Mouse (Mus musculus) small intestine, adult 2 months (tissue): ENCODE measurements at regions not wholly inside any gene's neighbourhood (a gene's known extent, or its start where the extent isn't known, plus 50 kb on each side); places are given as distances from the start of the nearest gene placed in this dataset.

Experiments used
- H3K27ac ChIP-seq: fragments of 200-500 bp; 2 replicates; pipeline ENCODE4 v1.5.1; 2012; ENCODE audit warnings: low read depth, low read length, control low read depth, inconsistent platforms; ENCODE audit not compliant: insufficient read depth
- H3K27me3 ChIP-seq: fragments of 200-500 bp; 2 replicates; pipeline ENCODE4 v1.6.1; 2012; ENCODE audit warnings: mild to moderate bottlenecking, moderate library complexity, low read length, inconsistent platforms; ENCODE audit not compliant: control insufficient read depth, insufficient read depth
- H3K36me3 ChIP-seq: fragments of 200-500 bp; 2 replicates; pipeline ENCODE4 v1.6.1; 2012; ENCODE audit warnings: mild to moderate bottlenecking, low read length, control low read depth, inconsistent platforms; ENCODE audit not compliant: control insufficient read depth, insufficient read depth
- H3K4me1 ChIP-seq: fragments of 200-500 bp; 2 replicates; pipeline ENCODE4 v1.6.1; 2012; ENCODE audit warnings: low read length, inconsistent platforms, mixed read lengths; ENCODE audit not compliant: control insufficient read depth, insufficient read depth, insufficient read length
- H3K4me3 ChIP-seq: fragments of 200-500 bp; 2 replicates; pipeline ENCODE4 v1.5.1; 2012; ENCODE audit warnings: low read depth, mild to moderate bottlenecking, control low read depth, inconsistent platforms, low read length, moderate library complexity
- CTCF ChIP-seq: fragments of 200-500 bp; IDR thresholded peaks from 2 replicates; pipeline ENCODE4 v1.5.1; 2012; ENCODE audit warnings: low read depth, mild to moderate bottlenecking, control low read depth, inconsistent platforms, low read length, moderate library complexity, mixed read lengths; ENCODE audit not compliant: insufficient replicate concordance, insufficient read length; ENCODE audit errors: extremely low read depth
- POLR2A ChIP-seq: fragments of 200-500 bp; IDR thresholded peaks from 2 replicates; pipeline ENCODE4 v1.6.1; 2012; ENCODE audit warnings: low read depth, mild to moderate bottlenecking, control low read depth, inconsistent platforms, low read length, moderate library complexity
- WGBS: fragments of 180-500 bp; shearing (Covaris S2); methylation state at CpG from one replicate; pipeline ENCODE4 v1.1.7; 2018; 5-methylcytosine and 5-hydroxymethylcytosine counted together

DNA sequence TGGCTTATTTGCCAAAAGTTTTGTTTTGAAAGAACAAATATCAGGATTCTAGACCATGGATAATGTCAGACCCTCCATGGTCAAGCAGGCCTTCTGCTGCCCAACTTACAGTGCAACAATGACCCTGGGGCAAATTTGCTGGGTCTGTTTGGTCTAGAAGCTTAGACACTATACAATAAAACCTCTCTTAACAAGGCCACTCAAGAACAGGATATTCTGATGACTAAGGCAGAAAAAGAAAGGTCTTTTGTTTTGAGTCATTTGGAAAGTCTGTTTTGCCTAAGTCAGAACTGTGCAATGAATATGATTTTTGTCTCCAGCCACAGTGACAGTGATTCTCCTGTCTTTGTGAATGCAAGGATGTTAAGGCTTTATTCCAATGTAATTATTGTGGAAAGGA lies 1435.0 kb downstream of the Slc22a22 start:
- H3K4me3 ChIP-seq: no peak overlapping the region
- TF ChIP-seq POLR2A (no peak), CTCF (no peak)
- no peak overlapping the region for H3K27ac ChIP-seq
- no peaks in the 10 kb centered on the region for H3K36me3 ChIP-seq
- no peaks in the 10 kb centered on the region for H3K27me3 ChIP-seq
- no peaks in the 10 kb centered on the region for H3K4me1 ChIP-seq

DNA sequence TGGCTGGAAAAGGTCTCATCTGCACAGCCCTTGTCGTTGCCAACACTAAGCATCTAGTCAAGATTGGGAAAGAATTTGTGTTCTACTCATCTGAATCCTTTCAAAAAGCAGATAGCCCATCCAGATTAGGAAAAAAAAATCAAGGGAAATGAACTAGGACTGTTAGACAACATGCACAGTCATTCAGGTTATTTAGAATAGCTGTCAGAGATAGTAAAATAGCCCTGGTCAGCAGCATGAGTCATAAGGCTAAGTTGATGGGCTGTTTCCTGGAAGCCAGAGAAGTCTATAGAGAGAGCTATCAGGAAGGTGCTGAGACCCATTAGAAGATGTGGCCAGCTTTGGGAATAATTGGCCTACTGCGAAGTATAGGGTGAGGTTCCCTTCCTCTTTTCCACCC lies 1447.4 kb downstream of the Slc22a22 start:
- Histone ChIP-seq H3K4me1 (no peaks in the 10 kb centered on the region), H3K4me3 (no peak overlapping the region), H3K27me3 (no peaks in the 10 kb centered on the region), H3K27ac (no peak overlapping the region), H3K36me3 (no peaks in the 10 kb centered on the region)
- WGBS: 61% methylated on average over 2 of the region's 2 CpGs
- no peak for TF ChIP-seq CTCF
- no peak for TF ChIP-seq POLR2A

DNA sequence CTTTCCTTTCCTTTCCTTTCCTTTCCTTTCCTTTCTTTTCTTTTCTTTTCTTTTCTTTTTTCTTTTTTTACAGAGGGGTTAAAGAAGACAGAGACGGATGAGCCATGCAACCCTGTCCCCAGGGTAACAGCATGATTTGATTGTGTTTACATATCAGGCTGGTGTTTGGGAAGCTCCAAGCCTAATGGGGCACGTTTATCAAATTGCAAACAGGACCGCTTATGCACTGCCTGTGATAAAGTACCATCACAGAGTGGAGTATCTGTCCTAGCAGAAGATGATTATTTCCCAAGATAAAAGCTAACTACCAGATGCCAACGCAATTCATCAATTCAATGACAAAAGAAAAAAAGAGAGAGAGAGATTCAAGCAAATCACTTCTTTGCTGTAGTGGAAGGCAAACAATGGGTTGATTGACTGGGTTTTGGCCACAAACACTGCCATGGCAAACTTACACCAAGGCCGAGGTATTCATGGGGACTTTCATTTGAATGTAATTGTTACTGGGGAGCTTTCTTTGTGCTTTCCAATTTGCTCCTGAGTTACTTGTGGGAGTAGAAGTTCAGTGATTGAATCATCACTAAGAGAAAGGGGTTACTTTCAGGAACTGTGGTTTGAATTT lies 1450.1 kb downstream of the Slc22a22 start:
- Histone ChIP-seq H3K27me3 (no peaks in the 10 kb centered on the region), H3K27ac (no peak overlapping the region), H3K4me3 (no peak overlapping the region), H3K36me3 (no peaks in the 10 kb centered on the region), H3K4me1 (no peaks in the 10 kb centered on the region)
- WGBS: 25% methylated on average over 5 of the region's 5 CpGs
- TF ChIP-seq CTCF (no peak), POLR2A (no peak)

DNA sequence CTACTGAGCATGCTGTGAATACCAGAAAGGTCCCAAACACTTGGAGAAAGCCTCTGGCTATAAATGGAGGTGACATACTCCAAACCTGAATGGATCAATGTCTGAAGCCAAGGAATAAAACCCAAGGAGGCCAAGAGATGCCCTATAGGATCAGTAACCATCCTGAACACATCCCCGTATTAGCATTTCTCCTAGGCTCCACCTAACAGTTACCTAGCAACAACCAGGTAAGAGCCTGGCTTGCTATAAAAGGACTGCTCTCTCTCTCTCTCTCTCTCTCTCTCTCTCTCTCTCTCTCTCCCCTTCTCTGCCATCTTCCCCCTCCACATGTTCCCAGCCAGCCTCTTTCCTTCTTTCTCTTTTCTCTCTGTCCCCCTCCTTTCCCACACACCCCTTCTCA lies 1452.7 kb downstream of the Slc22a22 start:
- H3K4me3 ChIP-seq: no peak overlapping the region
- H3K36me3 ChIP-seq: no peaks in the 10 kb centered on the region
- WGBS: 71% methylated on average over 1 of the region's 1 CpGs
- H3K27me3 ChIP-seq: no peaks in the 10 kb centered on the region
- H3K4me1 ChIP-seq: no peaks in the 10 kb centered on the region
- TF ChIP-seq CTCF (no peak), POLR2A (no peak)
- H3K27ac ChIP-seq: no peak overlapping the region

DNA sequence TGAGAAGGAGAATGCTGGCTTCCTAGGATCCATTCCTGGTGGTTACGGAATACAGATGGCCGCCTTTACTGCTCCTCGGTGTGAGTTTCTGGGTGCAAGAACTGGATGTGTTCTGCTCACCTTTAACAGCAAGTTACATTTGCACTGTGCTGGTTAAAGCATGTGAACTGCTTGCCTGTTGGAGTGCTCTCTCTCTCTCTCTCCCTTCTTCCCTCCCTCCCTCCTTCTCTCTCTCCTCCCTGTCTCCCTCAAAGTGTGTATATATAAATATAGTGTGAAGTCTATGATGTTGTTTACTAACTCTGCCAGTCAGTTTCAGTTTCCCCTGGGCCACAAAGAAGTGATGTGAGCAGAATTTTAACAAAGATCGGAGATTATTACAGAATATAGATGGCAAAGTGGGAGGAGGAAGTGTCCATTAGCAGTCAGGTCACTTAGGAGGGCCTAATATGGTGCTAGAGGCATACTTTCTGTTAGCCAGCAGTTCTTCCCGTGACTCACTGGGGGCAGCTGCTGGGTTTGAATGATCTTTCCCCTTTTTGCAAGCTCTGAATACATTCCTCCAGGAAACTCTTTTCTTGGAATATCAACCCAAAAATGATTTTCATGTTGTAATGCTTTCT lies 1453.5 kb downstream of the Slc22a22 start:
- Histone ChIP-seq H3K4me1 (no peaks in the 10 kb centered on the region), H3K4me3 (no peak overlapping the region), H3K36me3 (no peaks in the 10 kb centered on the region), H3K27me3 (no peaks in the 10 kb centered on the region), H3K27ac (no peak overlapping the region)
- no peak for TF ChIP-seq POLR2A
- TF ChIP-seq CTCF: no peak
- 82% methylated on average over 5 of the region's 5 CpGs for WGBS

DNA sequence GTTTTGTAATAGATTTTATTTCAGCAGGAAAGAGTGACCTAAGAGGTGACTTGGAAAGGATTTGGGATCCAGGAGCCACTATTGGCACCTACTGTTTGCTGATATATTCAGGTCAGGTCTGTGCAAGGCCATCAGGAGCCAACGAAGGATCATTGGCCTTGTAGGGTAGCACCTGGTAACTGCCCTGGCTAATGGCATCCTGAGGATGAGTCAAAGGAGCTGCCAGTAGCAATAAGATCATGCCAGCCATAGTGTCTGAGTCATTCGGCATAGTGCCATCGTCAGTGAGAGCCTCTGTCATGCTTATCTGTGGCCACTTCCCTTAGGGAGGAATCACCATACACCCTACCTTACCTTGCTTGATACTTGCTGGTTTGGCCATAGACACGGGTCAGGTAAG lies 1455.1 kb downstream of the Slc22a22 start:
- Histone ChIP-seq H3K4me1 (no peaks in the 10 kb centered on the region), H3K36me3 (no peaks in the 10 kb centered on the region), H3K27ac (no peak overlapping the region), H3K27me3 (no peaks in the 10 kb centered on the region), H3K4me3 (no peak overlapping the region)
- WGBS: 89% methylated on average over 4 of the region's 4 CpGs
- TF ChIP-seq POLR2A: no peak
- no peak for TF ChIP-seq CTCF

DNA sequence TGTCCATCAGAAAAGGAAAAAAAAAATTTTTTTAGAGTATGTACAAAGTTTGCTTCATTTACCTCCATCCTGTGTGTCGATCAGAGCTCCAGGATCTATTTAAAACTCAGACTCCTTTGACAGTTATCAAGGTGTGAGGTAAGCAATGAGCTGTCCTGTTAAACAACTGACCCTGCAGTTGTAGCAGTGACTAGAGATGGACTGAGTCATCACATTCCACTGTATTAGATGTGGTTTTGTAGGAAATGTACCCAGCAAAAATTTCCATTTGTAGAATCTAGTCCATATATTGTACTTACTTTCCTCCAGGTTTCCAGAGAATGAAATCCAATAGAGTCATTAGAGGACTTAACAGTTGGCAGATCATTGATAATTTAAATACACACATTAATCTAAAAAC lies 1459.3 kb downstream of the Slc22a22 start:
- TF ChIP-seq POLR2A (no peak), CTCF (no peak)
- WGBS: 54% methylated on average over 1 of the region's 1 CpGs
- no peaks in the 10 kb centered on the region for H3K27me3 ChIP-seq
- H3K4me3 ChIP-seq: no peak overlapping the region
- no peaks in the 10 kb centered on the region for H3K4me1 ChIP-seq
- H3K27ac ChIP-seq: no peak overlapping the region
- H3K36me3 ChIP-seq: no peaks in the 10 kb centered on the region

DNA sequence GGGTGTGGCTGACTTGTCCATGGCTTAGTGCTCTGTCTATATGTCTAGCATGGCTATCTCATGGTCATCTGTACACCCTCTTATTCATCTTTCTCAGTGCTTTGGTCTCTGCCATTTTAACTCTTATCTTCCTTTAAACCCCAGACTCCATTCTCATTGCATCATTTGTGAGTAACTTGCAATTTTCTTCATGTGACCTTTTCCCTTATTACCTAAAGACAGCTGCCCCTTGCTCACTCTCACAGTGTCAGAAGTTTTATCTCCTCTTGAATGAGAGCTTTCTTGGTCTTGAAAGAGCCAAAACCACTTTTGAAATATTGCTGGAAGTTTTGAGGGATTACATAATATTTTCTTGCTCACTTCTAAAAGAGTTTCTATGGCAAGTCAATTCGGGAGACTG lies 1459.9 kb downstream of the Slc22a22 start:
- no peaks in the 10 kb centered on the region for H3K36me3 ChIP-seq
- no peaks in the 10 kb centered on the region for H3K4me1 ChIP-seq
- no peaks in the 10 kb centered on the region for H3K27me3 ChIP-seq
- WGBS: 85% methylated on average over 1 of the region's 1 CpGs
- H3K27ac ChIP-seq: no peak overlapping the region
- no peak overlapping the region for H3K4me3 ChIP-seq
- TF ChIP-seq CTCF (no peak), POLR2A (no peak)
